Mouse (Mus musculus) heart, adult 2 months (tissue): ENCODE measurements at regions not wholly inside any gene's neighbourhood (a gene's known extent, or its start where the extent isn't known, plus 50 kb on each side); places are given as distances from the start of the nearest gene placed in this dataset.

Experiments
- DNase-seq, 2 experiments: peaks; one replicate each; pipeline ENCODE4 v3.0.0; 2021
- H3K27ac ChIP-seq: fragments of 200-600 bp; 2 replicates; pipeline ENCODE4 v1.8.1; 2022
- H3K27me3 ChIP-seq: fragments of 200-500 bp; 2 replicates; pipeline ENCODE4 v1.6.1; 2012; ENCODE audit warnings: mild to moderate bottlenecking, low read length, inconsistent platforms, mixed read lengths; ENCODE audit not compliant: control insufficient read depth, insufficient read depth
- H3K36me3 ChIP-seq: fragments of 200-500 bp; 2 replicates; pipeline ENCODE4 v1.6.1; 2012; ENCODE audit warnings: low read length, inconsistent platforms; ENCODE audit not compliant: control insufficient read depth, insufficient read depth
- H3K4me1 ChIP-seq: fragments of 200-500 bp; 2 replicates; pipeline ENCODE4 v1.6.1; 2011; ENCODE audit warnings: low read length; ENCODE audit not compliant: control insufficient read depth, insufficient read depth
- H3K4me3 ChIP-seq: fragments of 200-600 bp; 2 replicates; pipeline ENCODE4 v1.8.1; 2022
- H3K79me2 ChIP-seq: fragments of 200-500 bp; replicated peaks from 2 replicates; pipeline ENCODE4 v1.6.1; 2012; ENCODE audit warnings: mild to moderate bottlenecking, inconsistent platforms, low read length, moderate library complexity, mixed read lengths; ENCODE audit not compliant: control insufficient read depth, insufficient read depth
- H3K9ac ChIP-seq: fragments of 200-500 bp; 2 replicates; pipeline ENCODE4 v1.6.1; 2012; ENCODE audit warnings: low read depth, mild to moderate bottlenecking, control low read depth, inconsistent platforms, low read length, mixed read lengths
- CTCF ChIP-seq: fragments of 200-600 bp; IDR thresholded peaks from 2 replicates; pipeline ENCODE4 v1.8.1; 2022; ENCODE audit warnings: antibody characterized with exemption, mild to moderate bottlenecking, moderate library complexity
- EP300 ChIP-seq: fragments of 200-500 bp; IDR thresholded peaks from 2 replicates; pipeline ENCODE4 v1.6.1; 2011; ENCODE audit warnings: low read depth, low read length, control low read depth; ENCODE audit not compliant: insufficient read depth
- POLR2A ChIP-seq: fragments of 200-500 bp; IDR thresholded peaks from 2 replicates; pipeline ENCODE4 v1.6.1; 2011; ENCODE audit warnings: mild to moderate bottlenecking, low read depth, low read length, control low read depth; ENCODE audit not compliant: insufficient read depth
- WGBS: fragments of 180-500 bp; shearing (Covaris S2); methylation state at CpG from one replicate; pipeline ENCODE4 v1.1.7; 2018; 5-methylcytosine and 5-hydroxymethylcytosine counted together
- intact Hi-C: fragments of 180-260 bp; cut with DNase I; formaldehyde crosslinking; loops from one replicate; pipeline ENCODE4 v1.15.1; 2025

- Histone ChIP-seq H3K4me3 (no peak overlapping the region), H3K4me1 (no peaks in the 10 kb centered on the region), H3K9ac (no peak overlapping the region), H3K36me3 (no peaks in the 10 kb centered on the region), H3K27ac (no peak overlapping the region), H3K27me3 (no peaks in the 10 kb centered on the region), H3K79me2 (no peaks in the 10 kb centered on the region)
- 70% methylated on average over 5 of the region's 5 CpGs for WGBS
- intact Hi-C loops, result no loop called here
- no peak for TF ChIP-seq POLR2A
- peak; percentile 27 for TF ChIP-seq CTCF
- no peak for DNase-seq
Observed at GRCm38 (mm10) chr8:107656622-107657021, 68.4 kb upstream of the Psmd7 start.

- WGBS, result 87% methylated on average over 4 of the region's 4 CpGs
- TF ChIP-seq POLR2A (no peak), CTCF (no peak), EP300 (no peak)
- no peak overlapping the region for H3K4me3 ChIP-seq
- no peaks in the 10 kb centered on the region for H3K36me3 ChIP-seq
- intact Hi-C loops, result no loop called here
- no peaks in the 10 kb centered on the region for H3K79me2 ChIP-seq
- DNase-seq, result no peak
- H3K27ac ChIP-seq, result no peak overlapping the region
- no peak overlapping the region for H3K9ac ChIP-seq
- no peaks in the 10 kb centered on the region for H3K4me1 ChIP-seq
- H3K27me3 ChIP-seq, result no peaks in the 10 kb centered on the region
Observed at GRCm38 (mm10) chr8:107657741-107658140, 69.5 kb upstream of the Psmd7 start.

DNA sequence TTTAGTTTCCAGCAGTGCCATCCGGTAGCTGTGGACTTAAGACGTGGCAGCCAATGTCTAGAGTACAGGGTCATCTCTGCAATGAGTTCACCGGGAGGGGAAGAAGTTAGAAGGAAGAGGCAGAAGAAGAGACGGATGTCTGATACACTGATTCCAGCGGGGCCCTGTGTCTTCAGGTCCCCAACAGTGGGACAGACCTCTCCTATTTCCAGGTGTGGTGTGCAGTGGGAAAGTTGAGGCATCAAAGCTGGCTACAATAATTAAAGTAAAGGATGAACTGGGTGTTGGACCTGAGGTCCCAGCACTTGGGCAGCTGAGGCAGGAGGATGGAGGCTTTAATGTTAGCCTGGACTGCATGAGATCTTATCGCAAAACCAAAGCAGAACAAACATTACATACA is 70.1 kb upstream of the Psmd7 start:
- no peaks in the 10 kb centered on the region for H3K36me3 ChIP-seq
- no peaks in the 10 kb centered on the region for H3K27me3 ChIP-seq
- H3K79me2 ChIP-seq, result no peaks in the 10 kb centered on the region
- 88% methylated on average over 6 of the region's 6 CpGs for WGBS
- no peak for DNase-seq
- no peak overlapping the region for H3K27ac ChIP-seq
- no peak overlapping the region for H3K9ac ChIP-seq
- intact Hi-C loops, result no loop called here
- TF ChIP-seq EP300 (no peak), POLR2A (no peak), CTCF (no peak)
- H3K4me3 ChIP-seq, result no peak overlapping the region
- H3K4me1 ChIP-seq, result no peaks in the 10 kb centered on the region

DNA sequence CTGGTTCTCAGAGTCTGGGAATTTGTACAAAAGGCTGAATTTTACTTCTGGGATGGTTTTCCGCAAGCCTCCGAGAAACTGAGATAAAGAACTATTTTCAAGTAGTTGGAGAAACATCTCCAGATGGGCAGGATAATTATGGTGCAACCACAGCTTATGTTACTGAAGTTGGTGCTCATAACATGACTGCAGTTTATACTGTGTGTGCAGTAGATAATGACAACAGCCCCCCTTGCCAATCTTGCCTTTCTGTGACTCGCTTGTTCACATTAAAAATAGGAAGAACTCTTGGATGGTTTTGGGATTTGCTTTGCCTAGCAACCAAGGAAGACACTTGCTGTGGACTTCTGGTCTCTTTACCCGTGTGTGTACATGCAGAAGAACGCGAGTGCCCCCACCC is 72.4 kb upstream of the Psmd7 start:
- intact Hi-C loops, result no loop called here
- DNase-seq, result no peak
- H3K27ac ChIP-seq, result no peak overlapping the region
- H3K27me3 ChIP-seq, result no peaks in the 10 kb centered on the region
- no peaks in the 10 kb centered on the region for H3K4me1 ChIP-seq
- H3K9ac ChIP-seq, result no peak overlapping the region
- TF ChIP-seq CTCF (no peak), EP300 (no peak), POLR2A (no peak)
- no peaks in the 10 kb centered on the region for H3K79me2 ChIP-seq
- WGBS, result 80% methylated on average over 6 of the region's 6 CpGs
- H3K4me3 ChIP-seq, result no peak overlapping the region
- no peaks in the 10 kb centered on the region for H3K36me3 ChIP-seq

DNA sequence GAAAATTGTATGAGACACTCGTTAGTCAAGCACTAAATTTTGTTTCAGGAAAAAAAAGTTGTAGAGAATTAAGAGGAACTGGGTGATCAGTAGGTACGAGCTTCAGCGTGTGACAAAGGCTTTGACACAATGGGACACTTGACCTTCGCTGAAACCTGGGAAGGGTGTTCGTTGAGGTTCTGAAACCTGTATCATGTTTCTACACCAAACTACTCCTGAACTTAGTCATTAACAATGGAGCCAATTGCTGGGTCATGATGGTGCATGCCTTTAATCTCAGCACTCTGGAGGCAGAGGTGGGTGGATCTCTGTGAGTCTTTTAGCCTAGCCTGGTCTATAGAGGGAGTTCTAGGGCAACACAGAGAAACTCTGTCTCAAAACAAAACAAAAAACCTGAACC is 81.3 kb upstream of the Psmd7 start:
- no peak overlapping the region for H3K4me3 ChIP-seq
- H3K79me2 ChIP-seq, result no peaks in the 10 kb centered on the region
- H3K9ac ChIP-seq, result no peak overlapping the region
- no peaks in the 10 kb centered on the region for H3K4me1 ChIP-seq
- 81% methylated on average over 5 of the region's 5 CpGs for WGBS
- intact Hi-C loops, result no loop called here
- no peaks in the 10 kb centered on the region for H3K36me3 ChIP-seq
- no peak for DNase-seq
- TF ChIP-seq CTCF, result no peak
- TF ChIP-seq POLR2A, result no peak
- TF ChIP-seq EP300, result no peak
- no peak overlapping the region for H3K27ac ChIP-seq
- no peaks in the 10 kb centered on the region for H3K27me3 ChIP-seq

DNA sequence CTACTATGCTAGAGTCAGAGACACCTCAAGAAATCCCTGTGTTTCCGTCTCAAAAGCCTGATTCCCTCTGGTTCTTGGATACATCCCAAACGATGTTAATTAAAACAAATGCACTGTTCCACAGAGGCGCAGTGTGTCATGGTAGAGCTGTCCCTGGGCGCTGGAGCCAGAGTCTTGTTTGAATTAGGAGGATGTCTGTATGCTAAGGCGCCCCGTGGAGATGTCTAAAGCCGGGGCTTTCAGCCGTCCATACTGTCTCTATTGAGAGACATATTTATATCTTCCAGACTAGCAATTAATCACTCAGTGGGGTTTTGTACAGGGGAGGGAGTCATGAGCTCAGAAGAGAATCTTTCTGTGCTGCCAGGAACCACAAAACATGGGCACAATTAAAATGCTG is 83.2 kb upstream of the Psmd7 start:
- Histone ChIP-seq H3K9ac (no peak overlapping the region), H3K27ac (no peak overlapping the region)
- intact Hi-C loops, result no loop called here

More for the DNA sequence above, 83.2 kb upstream of the Psmd7 start:
- TF ChIP-seq CTCF, result no peak
- no peak for TF ChIP-seq EP300
- TF ChIP-seq POLR2A, result no peak
- no peak for DNase-seq
- Histone ChIP-seq H3K36me3 (no peaks in the 10 kb centered on the region), H3K4me3 (no peak overlapping the region), H3K79me2 (no peaks in the 10 kb centered on the region), H3K4me1 (no peaks in the 10 kb centered on the region), H3K27me3 (no peaks in the 10 kb centered on the region)
- WGBS, result 75% methylated on average over 8 of the region's 8 CpGs
